In the genomic region with DNA sequence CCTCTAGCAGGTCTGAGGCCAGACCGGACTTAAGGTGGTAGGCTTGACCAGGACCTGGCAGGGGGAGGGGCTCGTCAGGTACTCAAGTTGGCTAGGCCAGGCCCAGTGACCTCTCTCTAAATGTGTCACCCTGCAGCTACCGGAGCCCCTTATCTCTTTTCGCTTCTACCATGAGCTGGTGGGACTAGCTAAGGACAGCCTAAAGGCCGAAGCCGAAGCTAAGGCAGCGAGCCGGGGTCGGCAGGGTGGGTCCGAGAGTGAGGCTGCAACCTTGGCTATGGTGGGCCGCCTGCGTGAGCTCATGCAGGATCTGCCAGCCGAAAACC, we compare ENCODE assay signal across 22 mouse cellular contexts.
"Had no signal": no experiment of that assay in that cellular context is flagged by ENCODE, and none has a peak within 500 bp of the region (broad histone marks: within the 10 kb centered on the region; RNA-seq: fewer than 3 reads in every experiment).

No protein-coding gene starts in this region.

- H3K4me3 ChIP-seq: gastrocnemius, adult 2 months; heart, adult 2 months; hindbrain, embryonic 10.5 days; hindbrain, embryonic 12.5 days; intestine, embryonic 15.5 days; layer of hippocampus, adult 2 months; left cerebral cortex, adult 2 months; limb, embryonic 10.5 days; limb, embryonic 12.5 days; liver, embryonic 13.5 days had no signal

- DNase-seq: gastrocnemius, adult 2 months; gastrocnemius, postnatal 10 days; gastrocnemius, postnatal 25 days; heart, adult 2 months; heart, postnatal 10 days; heart, postnatal 4 days; kidney, adult 18-20 months; kidney, adult 8-10 months; kidney, postnatal 10 days; kidney, postnatal 25 days had no signal

- H3K27me3 ChIP-seq: hindbrain, embryonic 12.5 days; intestine, embryonic 15.5 days; limb, embryonic 12.5 days; liver, embryonic 13.5 days had no signal

- H3K9ac ChIP-seq: hindbrain, embryonic 12.5 days; hindbrain, embryonic 14.5 days; intestine, embryonic 15.5 days; limb, embryonic 12.5 days; liver, embryonic 13.5 days had no signal

- H3K4me1 ChIP-seq: limb, embryonic 12.5 days had no signal

- ATAC-seq: hindbrain, embryonic 16.5 days; inflammation-experienced regulatory T-cells, adult 6 months had no signal

- H3K27ac ChIP-seq: gastrocnemius, adult 2 months; heart, adult 2 months; hindbrain, embryonic 10.5 days; hindbrain, embryonic 12.5 days; hindbrain, embryonic 14.5 days; intestine, embryonic 15.5 days; layer of hippocampus, adult 2 months; left cerebral cortex, adult 2 months; limb, embryonic 10.5 days; limb, embryonic 12.5 days; liver, embryonic 13.5 days had no signal

- H3K9me3 ChIP-seq: hindbrain, embryonic 10.5 days; hindbrain, embryonic 12.5 days; intestine, embryonic 15.5 days; limb, embryonic 10.5 days; limb, embryonic 12.5 days; liver, embryonic 13.5 days had no signal

- H3K36me3 ChIP-seq: hindbrain, embryonic 12.5 days; intestine, embryonic 15.5 days had no signal

- H3K4me2 ChIP-seq: heart, embryonic 11.5 days; hindbrain, embryonic 12.5 days; hindbrain, embryonic 14.5 days; intestine, embryonic 15.5 days; limb, embryonic 12.5 days; liver, embryonic 13.5 days had no signal
